Mouse (Mus musculus): ENCODE data around the gene March6. TPM values are rescaled to one million over a fixed set of nuclear protein-coding genes. Genes with fewer than 3 reads are reported as not detected.

Gene March6
- polyA plus RNA-seq, 1 experiment from 2014 or later, result 15.4 TPM

- ATAC-seq, result no peak
- TF ChIP-seq CTCF (IDR thresholded peaks at IDR 0.05; ENCODE audit: low read depth), result no peak
- H3K9me3 ChIP-seq (ENCODE audit: control insufficient read depth), result no peaks in the 10 kb centered on the region
- H3K4me3 ChIP-seq (ENCODE audit: low read depth, low read length), result no peak overlapping the region
- no peaks in the 10 kb centered on the region for H3K27me3 ChIP-seq (replicated peaks; ENCODE audit: control insufficient read depth, insufficient read depth, low read length)
- peaks cover 4% of the 10 kb centered on the region; the same call in 1 of the 2 replicates for H3K4me1 ChIP-seq (replicated peaks; ENCODE audit: control insufficient read depth, insufficient read depth, low read length)
- H3K4me2 ChIP-seq (replicated peaks; ENCODE audit: low read depth), result no peak overlapping the region
- peaks cover 35% of the 10 kb centered on the region for H3K36me3 ChIP-seq (ENCODE audit: control insufficient read depth, insufficient read depth)
- no peak overlapping the region for H3K9ac ChIP-seq (ENCODE audit: low read depth, low read length)
- H3K27ac ChIP-seq (ENCODE audit: low read depth, low read length), result no peak overlapping the region
- 88% methylated on average over 5 of the region's 5 CpGs for WGBS
Observed at GRCm38 (mm10) chr15:31456381-31456780, 74.5 kb downstream of the March6 start.

GRCm38 (mm10) chr15:31454861-31455295, 76.0 kb downstream of the March6 start:
- no peak overlapping the region for H3K9ac ChIP-seq (ENCODE audit: low read depth, low read length)
- H3K27me3 ChIP-seq (replicated peaks; ENCODE audit: control insufficient read depth, insufficient read depth, low read length), result no peaks in the 10 kb centered on the region
- H3K4me1 ChIP-seq (replicated peaks; ENCODE audit: control insufficient read depth, insufficient read depth, low read length), result peaks cover 4% of the 10 kb centered on the region; the same call in 1 of the 2 replicates
- H3K9me3 ChIP-seq (ENCODE audit: control insufficient read depth), result no peaks in the 10 kb centered on the region
- H3K36me3 ChIP-seq (ENCODE audit: control insufficient read depth, insufficient read depth), result peaks cover 20% of the 10 kb centered on the region
- no peak for TF ChIP-seq CTCF (IDR thresholded peaks at IDR 0.05; ENCODE audit: low read depth)
- H3K4me2 ChIP-seq (replicated peaks; ENCODE audit: low read depth), result no peak overlapping the region
- no peak overlapping the region for H3K4me3 ChIP-seq (ENCODE audit: low read depth, low read length)
- WGBS, result 73% methylated on average over 7 of the region's 7 CpGs
- no peak overlapping the region for H3K27ac ChIP-seq (ENCODE audit: low read depth, low read length)
- no peak for ATAC-seq

- TF ChIP-seq CTCF (IDR thresholded peaks at IDR 0.05; ENCODE audit: low read depth), result no peak
- no peak overlapping the region; the same call in 1 of the 2 replicates for H3K27ac ChIP-seq (ENCODE audit: low read depth, low read length)
- peak overlapping the region; percentile 87 for H3K4me2 ChIP-seq (replicated peaks; ENCODE audit: low read depth)
- peaks cover 14% of the 10 kb centered on the region for H3K36me3 ChIP-seq (ENCODE audit: control insufficient read depth, insufficient read depth)
- no peaks in the 10 kb centered on the region for H3K27me3 ChIP-seq (replicated peaks; ENCODE audit: control insufficient read depth, insufficient read depth, low read length)
- ATAC-seq, result no peak
- H3K9me3 ChIP-seq (ENCODE audit: control insufficient read depth), result no peaks in the 10 kb centered on the region
- peak overlapping the region; percentile 67 for H3K4me3 ChIP-seq (ENCODE audit: low read depth, low read length)
- peaks cover 4% of the 10 kb centered on the region; the same call in 1 of the 2 replicates for H3K4me1 ChIP-seq (replicated peaks; ENCODE audit: control insufficient read depth, insufficient read depth, low read length)
- 42% methylated on average over 10 of the region's 10 CpGs for WGBS
- H3K9ac ChIP-seq (ENCODE audit: low read depth, low read length), result no peak overlapping the region
Observed at GRCm38 (mm10) chr15:31454096-31454860, 76.6 kb downstream of the March6 start.

- WGBS, result under 1% methylated on average over 57 of the region's 57 CpGs
Observed at GRCm38 (mm10) chr15:31453098-31453916, 77.5 kb downstream of the March6 start, which contains the start of gene Ropn1l. Gene Ropn1l, minus strand, starts transcription at chr15:31453737.

GRCm38 (mm10) chr15:31452336-31453097, 78.3 kb downstream of the March6 start:
- peak overlapping the region; percentile 87 for H3K4me2 ChIP-seq (replicated peaks; ENCODE audit: low read depth)
- H3K27ac ChIP-seq (ENCODE audit: low read depth, low read length), result peak overlapping the region; percentile 9; the same call in 1 of the 2 replicates

More at GRCm38 (mm10) chr15:31453098-31453916, 77.5 kb downstream of the March6 start, which contains the start of gene Ropn1l:
- ATAC-seq, result peak; percentile 86
- H3K4me3 ChIP-seq (ENCODE audit: low read depth, low read length), result peak within 1 kb of the TSS; percentile 67
- H3K27me3 ChIP-seq (replicated peaks; ENCODE audit: control insufficient read depth, insufficient read depth, low read length), result no peaks in the 10 kb centered on the region
- H3K4me2 ChIP-seq (replicated peaks; ENCODE audit: low read depth), result peak within 1 kb of the TSS; percentile 87
- H3K9me3 ChIP-seq (ENCODE audit: control insufficient read depth), result no peaks in the 10 kb centered on the region
- H3K4me1 ChIP-seq (replicated peaks; ENCODE audit: control insufficient read depth, insufficient read depth, low read length), result peaks cover 4% of the 10 kb centered on the region; the same call in 1 of the 2 replicates
- 0 out of 2 replicates have a peak, but pooled peaks cover 7% of the 10 kb centered on the region for H3K36me3 ChIP-seq (ENCODE audit: control insufficient read depth, insufficient read depth)
- TF ChIP-seq CTCF (IDR thresholded peaks at IDR 0.05; ENCODE audit: low read depth), result no peak
- H3K27ac ChIP-seq (ENCODE audit: low read depth, low read length), result peak within 1 kb of the TSS; percentile 9; the same call in 1 of the 2 replicates
- peak within 1 kb of the TSS; percentile 48; the same call in 1 of the 2 replicates for H3K9ac ChIP-seq (ENCODE audit: low read depth, low read length)

More at GRCm38 (mm10) chr15:31452336-31453097, 78.3 kb downstream of the March6 start:
- WGBS, result 49% methylated on average over 18 of the region's 18 CpGs
- H3K27me3 ChIP-seq (replicated peaks; ENCODE audit: control insufficient read depth, insufficient read depth, low read length), result no peaks in the 10 kb centered on the region
- H3K9ac ChIP-seq (ENCODE audit: low read depth, low read length), result no peak overlapping the region
- H3K36me3 ChIP-seq (ENCODE audit: control insufficient read depth, insufficient read depth), result no peaks in the 10 kb centered on the region
- ATAC-seq, result no peak
- H3K9me3 ChIP-seq (ENCODE audit: control insufficient read depth), result no peaks in the 10 kb centered on the region
- peaks cover 4% of the 10 kb centered on the region; the same call in 1 of the 2 replicates for H3K4me1 ChIP-seq (replicated peaks; ENCODE audit: control insufficient read depth, insufficient read depth, low read length)
- TF ChIP-seq CTCF (IDR thresholded peaks at IDR 0.05; ENCODE audit: low read depth), result no peak
- H3K4me3 ChIP-seq (ENCODE audit: low read depth, low read length), result peak overlapping the region; percentile 67

All from intestine, postnatal 0 days (tissue).